Mouse (Mus musculus) forebrain, embryonic 11.5 days (tissue): ENCODE measurements around the gene Syngr1. TPM values are rescaled to one million over a fixed set of nuclear protein-coding genes. Genes with fewer than 3 reads are reported as not detected.
"Not testable (repeated sequence)": the region's sequence is repeated elsewhere in the genome, so short reads cannot be mapped to it uniquely, and the experiment has no call there.

Experiments used
- ATAC-seq: fragments of 200-750 bp; cut with Nextera tagmentation; replicated peaks from 2 replicates; pipeline ENCODE4 v1.8.0; 2017; ENCODE audit warnings: moderate TSS enrichment; ENCODE audit not compliant: low FRiP score
- DNase-seq: peaks from one replicate; pipeline ENCODE4 v3.0.0-alpha.2; 2017; ENCODE audit warnings: low spot score
- H3K27ac ChIP-seq: fragments of 300-500 bp; sonication (generic); 2 replicates; pipeline ENCODE4 v1.5.1; 2014; ENCODE audit warnings: low read depth, low read length
- H3K27me3 ChIP-seq: fragments of 300-500 bp; sonication (generic); 2 replicates; pipeline ENCODE4 v1.6.1; 2014; ENCODE audit warnings: mild to moderate bottlenecking, low read length, mixed read lengths; ENCODE audit not compliant: control insufficient read depth, insufficient read depth
- H3K36me3 ChIP-seq: fragments of 300-500 bp; sonication (generic); 2 replicates; pipeline ENCODE4 v1.6.1; 2014; ENCODE audit warnings: mild to moderate bottlenecking, low read length, moderate library complexity, mixed read lengths; ENCODE audit not compliant: control insufficient read depth, insufficient read depth
- H3K4me1 ChIP-seq: fragments of 300-500 bp; sonication (generic); replicated peaks from 2 replicates; pipeline ENCODE4 v1.6.1; 2014; ENCODE audit warnings: low read length, mixed read lengths; ENCODE audit not compliant: control insufficient read depth, insufficient read depth
- H3K4me2 ChIP-seq: fragments of 300-500 bp; sonication (generic); 2 replicates; pipeline ENCODE4 v1.6.1; 2014; ENCODE audit warnings: low read depth, mild to moderate bottlenecking, low read length, moderate library complexity, mixed read lengths; ENCODE audit not compliant: severe bottlenecking
- H3K4me3 ChIP-seq: fragments of 300-500 bp; sonication (generic); 2 replicates; pipeline ENCODE4 v1.5.1; 2014; ENCODE audit warnings: low read depth, low read length
- H3K9ac ChIP-seq: fragments of 300-500 bp; sonication (generic); 2 replicates; pipeline ENCODE4 v1.6.1; 2014; ENCODE audit warnings: low read length
- H3K9me3 ChIP-seq: fragments of 300-500 bp; sonication (generic); 2 replicates; pipeline ENCODE4 v1.6.1; 2016; ENCODE audit warnings: low read length, mixed read lengths; ENCODE audit not compliant: control insufficient read depth
- WGBS: fragments of 180-500 bp; shearing (Covaris S2); extraction: QIAGEN DNeasy Blood & Tissue Kit; methylation state at CpG from one replicate; pipeline ENCODE4 v1.1.7; 2014; 5-methylcytosine and 5-hydroxymethylcytosine counted together
- polyA plus RNA-seq: library from polyadenylated mRNA; unstranded; fragments of >200 nt; fragmentation: Nextera tagmentation; extraction: Ambion mirVana; gene quantifications from 2 replicates; pipeline ENCODE4 v1.2.1, GENCODE M21; 2014

The Syngr1 gene
- polyA plus RNA-seq, 1 experiment from 2014 or later: 11.3 TPM

DNA sequence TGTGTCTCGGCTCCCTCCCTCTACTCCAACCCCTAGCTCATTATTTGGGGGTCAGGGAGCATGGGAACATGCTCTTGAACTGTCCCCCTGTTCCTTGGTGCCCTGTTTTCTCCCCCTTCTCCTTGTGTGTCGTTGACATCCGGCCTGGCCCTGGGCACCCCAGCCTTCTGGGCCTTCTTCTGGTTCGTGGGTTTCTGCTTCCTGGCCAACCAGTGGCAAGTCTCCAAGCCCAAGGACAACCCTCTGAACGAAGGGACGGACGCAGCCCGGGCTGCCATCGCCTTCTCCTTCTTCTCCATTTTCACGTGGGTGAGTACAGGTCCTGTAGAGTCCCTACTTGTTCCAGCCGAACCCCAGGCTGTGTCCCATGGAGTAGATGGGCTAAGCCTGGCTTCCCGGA, 20.3 kb downstream of the Syngr1 start:
- H3K4me3 ChIP-seq: no peak overlapping the region
- no peak for ATAC-seq
- no peaks in the 10 kb centered on the region for H3K36me3 ChIP-seq
- H3K27ac ChIP-seq: no peak overlapping the region
- H3K4me1 ChIP-seq: no peaks in the 10 kb centered on the region
- no peaks in the 10 kb centered on the region for H3K9me3 ChIP-seq
- H3K4me2 ChIP-seq: no peak overlapping the region
- no peak for DNase-seq
- no peaks in the 10 kb centered on the region for H3K27me3 ChIP-seq
- 84% methylated on average over 12 of the region's 12 CpGs for WGBS
- H3K9ac ChIP-seq: no peak overlapping the region

DNA sequence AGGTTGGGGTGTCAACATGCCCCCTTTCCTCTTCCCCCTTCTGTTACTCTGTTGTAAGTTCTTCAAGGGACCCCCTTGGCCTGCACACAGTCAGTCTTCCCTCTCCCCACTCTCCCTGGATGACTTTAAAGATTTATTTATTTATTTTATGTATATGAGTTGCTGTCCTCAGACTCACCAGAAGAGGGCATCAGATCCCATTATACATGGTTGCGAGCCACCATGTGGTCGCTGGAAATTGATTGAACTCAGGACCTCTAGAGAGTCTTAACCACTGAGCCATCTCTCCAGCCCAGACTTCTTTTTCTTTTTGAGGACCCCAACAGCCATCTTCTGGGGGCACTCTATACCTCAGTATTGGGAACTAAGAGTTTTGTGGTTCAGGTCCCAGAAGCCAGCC, 21.4 kb downstream of the Syngr1 start:
- Histone ChIP-seq H3K27me3 (no peaks in the 10 kb centered on the region), H3K36me3 (no peaks in the 10 kb centered on the region), H3K9me3 (no peaks in the 10 kb centered on the region), H3K4me2 (no peak overlapping the region), H3K4me1 (no peaks in the 10 kb centered on the region), H3K27ac (no peak overlapping the region), H3K9ac (no peak overlapping the region), H3K4me3 (no peak overlapping the region)
- DNase-seq (no peak), ATAC-seq (no peak)
- 49% methylated on average over 2 of the region's 2 CpGs for WGBS

DNA sequence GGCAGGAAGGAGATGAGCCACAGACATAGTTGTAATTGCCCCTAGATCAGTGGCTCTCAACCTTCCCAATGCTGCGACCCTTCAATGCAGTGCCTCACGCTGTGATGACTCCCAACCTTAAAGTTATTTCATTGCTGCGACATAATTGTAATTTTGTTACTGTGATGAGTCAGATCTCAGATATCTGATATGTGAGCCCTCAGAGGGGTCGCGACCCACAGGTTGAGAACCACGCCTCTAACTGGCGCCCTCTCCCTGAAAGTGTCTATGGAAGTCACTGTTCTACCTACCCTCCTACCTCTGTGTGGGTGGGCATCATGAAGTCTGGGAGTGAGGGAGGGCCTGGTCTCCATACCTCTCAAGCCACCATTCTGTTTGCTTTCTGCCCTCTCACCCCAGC, 23.3 kb downstream of the Syngr1 start:
- H3K4me1 ChIP-seq: no peaks in the 10 kb centered on the region
- WGBS: 94% methylated on average over 7 of the region's 7 CpGs
- H3K9ac ChIP-seq: no peak overlapping the region
- no peak for DNase-seq
- no peak overlapping the region for H3K4me3 ChIP-seq
- no peak overlapping the region for H3K27ac ChIP-seq
- no peaks in the 10 kb centered on the region for H3K27me3 ChIP-seq
- no peak overlapping the region for H3K4me2 ChIP-seq
- ATAC-seq: no peak
- no peaks in the 10 kb centered on the region for H3K9me3 ChIP-seq
- H3K36me3 ChIP-seq: no peaks in the 10 kb centered on the region

DNA sequence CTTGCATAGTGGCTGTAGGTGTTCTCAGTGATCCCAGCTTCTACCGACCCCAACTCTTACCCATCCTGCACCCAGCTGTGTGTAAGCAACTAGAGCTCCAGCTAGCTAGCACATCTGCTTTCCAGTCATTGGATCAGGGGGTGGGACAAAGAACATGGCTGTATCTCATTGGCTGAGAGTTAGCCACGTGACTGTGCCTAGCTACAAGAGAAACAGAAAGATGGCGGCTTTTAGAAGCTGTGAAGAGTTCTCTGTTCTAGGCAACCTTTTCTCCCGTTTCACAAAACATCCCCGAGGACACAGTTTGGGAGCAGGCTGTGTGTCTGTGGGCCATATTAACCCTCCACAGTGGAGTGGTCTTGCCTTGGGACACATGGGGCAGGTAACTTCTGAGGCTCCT, 24.1 kb downstream of the Syngr1 start:
- Histone ChIP-seq H3K36me3 (no peaks in the 10 kb centered on the region), H3K9ac (no peak overlapping the region), H3K4me2 (no peak overlapping the region; the same call in 1 of the 2 replicates), H3K4me3 (no peak overlapping the region), H3K27me3 (no peaks in the 10 kb centered on the region), H3K27ac (no peak overlapping the region), H3K9me3 (no peaks in the 10 kb centered on the region), H3K4me1 (no peaks in the 10 kb centered on the region)
- ATAC-seq (no peak), DNase-seq (no peak)
- WGBS: 72% methylated on average over 5 of the region's 5 CpGs

DNA sequence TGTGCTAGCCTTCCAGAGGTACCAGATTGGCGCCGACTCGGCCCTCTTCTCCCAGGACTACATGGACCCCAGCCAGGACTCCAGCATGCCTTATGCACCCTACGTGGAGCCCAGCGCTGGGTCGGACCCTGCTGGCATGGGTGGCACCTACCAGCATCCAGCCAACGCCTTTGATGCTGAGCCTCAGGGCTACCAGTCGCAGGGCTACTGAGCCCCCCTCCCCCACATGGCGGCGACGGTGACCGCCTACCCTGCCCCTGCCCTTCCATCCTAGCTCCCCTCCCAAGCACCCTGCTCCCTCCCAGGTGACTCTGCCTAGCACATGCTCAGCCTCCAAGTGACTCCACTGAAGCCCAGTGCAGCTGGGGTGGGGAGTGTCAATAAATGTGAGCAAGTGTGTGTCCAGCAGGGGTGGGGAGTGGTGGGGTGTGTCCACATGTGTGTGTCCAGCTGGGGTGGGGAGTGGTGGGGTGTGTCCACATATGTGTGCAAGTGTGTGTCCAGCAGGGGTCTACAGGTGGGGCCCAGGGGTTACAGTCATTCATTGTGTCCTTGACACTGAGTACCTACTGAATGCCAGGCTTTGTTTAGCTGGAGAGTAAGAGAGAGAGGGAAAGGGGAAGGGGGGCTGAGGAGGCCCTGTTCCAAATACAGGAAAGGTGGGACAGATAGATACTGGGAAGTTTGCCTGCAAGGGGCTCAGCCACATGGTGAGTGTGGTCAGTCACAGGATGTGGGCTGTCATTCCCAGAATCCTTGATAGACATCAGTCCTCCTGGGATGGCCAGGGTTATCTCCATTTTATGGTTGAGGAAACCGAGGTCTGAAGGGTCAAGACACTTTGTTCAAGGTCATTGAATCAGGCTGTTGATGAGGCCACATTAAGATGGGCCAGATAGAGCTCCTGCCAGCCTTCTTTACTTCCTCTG, 25.0 kb downstream of the Syngr1 start:
- Histone ChIP-seq H3K4me2 (no peak overlapping the region; the same call in 1 of the 2 replicates), H3K9ac (no peak overlapping the region), H3K9me3 (no peaks in the 10 kb centered on the region), H3K4me1 (no peaks in the 10 kb centered on the region), H3K36me3 (no peaks in the 10 kb centered on the region), H3K27me3 (no peaks in the 10 kb centered on the region), H3K27ac (no peak overlapping the region), H3K4me3 (no peak overlapping the region)
- no peak for DNase-seq
- WGBS: 73% methylated on average over 13 of the region's 13 CpGs
- ATAC-seq: no peak

DNA sequence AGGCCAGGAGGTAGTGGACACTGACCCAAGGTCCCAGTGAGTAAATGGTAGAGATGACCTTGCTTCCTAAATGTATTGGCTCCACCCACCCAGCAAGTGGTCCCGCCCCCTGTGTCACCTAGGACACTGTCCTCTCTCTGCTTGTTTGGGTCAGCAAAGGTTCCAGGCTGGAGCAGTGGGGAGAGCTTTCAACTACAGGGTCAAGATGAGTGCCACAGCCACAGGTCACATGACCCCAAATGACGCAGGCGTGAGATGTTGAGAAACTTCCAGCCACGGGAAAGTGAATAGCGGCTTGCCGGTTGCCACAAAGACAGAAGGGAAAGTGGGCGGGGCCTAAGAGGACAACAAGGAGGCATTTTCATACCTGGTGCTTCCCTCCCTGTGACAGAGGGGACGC, 26.0 kb downstream of the Syngr1 start:
- Histone ChIP-seq H3K9ac (no peak overlapping the region), H3K36me3 (no peaks in the 10 kb centered on the region), H3K4me3 (no peak overlapping the region), H3K27me3 (no peaks in the 10 kb centered on the region), H3K4me1 (no peaks in the 10 kb centered on the region), H3K27ac (no peak overlapping the region), H3K9me3 (no peaks in the 10 kb centered on the region), H3K4me2 (no peak overlapping the region)
- no peak for ATAC-seq
- DNase-seq: no peak
- WGBS: 77% methylated on average over 8 of the region's 8 CpGs

DNA sequence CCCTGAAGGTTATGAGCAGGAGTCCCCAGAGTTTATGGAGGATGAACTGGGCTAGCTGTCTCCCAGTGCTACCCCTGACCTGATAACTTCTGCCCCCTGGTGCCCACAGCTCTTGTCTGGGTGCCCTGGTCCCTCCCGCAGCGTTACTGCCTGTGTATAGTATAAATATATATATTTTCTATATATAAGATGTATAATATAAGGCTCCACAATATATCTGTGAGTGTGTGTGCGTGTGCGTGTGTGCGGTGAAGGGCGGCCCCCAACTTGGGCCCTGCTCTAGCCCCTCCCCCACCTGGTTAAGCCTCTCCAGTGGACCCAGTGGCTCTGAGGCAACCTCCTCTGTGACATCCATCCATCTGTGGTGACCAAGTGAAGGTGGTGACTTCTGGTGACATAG, 27.9 kb downstream of the Syngr1 start:
- Histone ChIP-seq H3K9ac (no peak overlapping the region), H3K4me2 (no peak overlapping the region), H3K4me3 (no peak overlapping the region), H3K9me3 (no peaks in the 10 kb centered on the region), H3K36me3 (no peaks in the 10 kb centered on the region), H3K4me1 (no peaks in the 10 kb centered on the region), H3K27ac (no peak overlapping the region), H3K27me3 (no peaks in the 10 kb centered on the region)
- ATAC-seq (no peak), DNase-seq (no peak)
- 91% methylated on average over 6 of the region's 6 CpGs for WGBS

DNA sequence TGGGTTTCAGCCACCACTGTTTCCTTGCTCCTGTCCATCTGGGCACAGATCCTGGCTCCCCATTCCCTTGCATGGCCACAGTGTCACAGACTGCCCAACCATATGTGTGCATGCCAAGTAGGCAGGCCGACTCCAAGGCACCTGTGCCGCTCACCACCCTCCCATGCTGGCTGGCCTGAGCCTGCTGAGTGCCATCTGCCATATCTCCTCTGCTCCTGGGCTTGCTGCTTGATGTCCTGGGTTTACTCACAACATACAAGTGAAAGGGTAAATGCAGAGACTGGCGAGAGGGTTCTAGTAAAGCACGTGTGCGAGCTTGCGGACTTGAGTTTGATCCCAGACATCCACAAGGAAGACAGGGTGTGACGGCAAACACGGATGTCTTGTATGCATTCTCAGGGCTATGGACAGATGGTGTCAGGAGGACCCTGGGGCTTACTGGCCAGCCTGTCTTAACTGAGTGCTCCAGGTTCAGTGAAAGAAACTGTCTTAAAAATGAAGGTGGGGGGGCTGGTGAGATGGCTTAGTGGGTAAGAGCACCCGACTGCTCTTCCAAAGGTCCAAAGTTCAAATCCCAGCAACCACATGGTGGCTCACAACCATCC, 30.7 kb downstream of the Syngr1 start:
- Histone ChIP-seq H3K4me2 (no peak overlapping the region), H3K9ac (no peak overlapping the region), H3K4me3 (no peak overlapping the region), H3K9me3 (no peaks in the 10 kb centered on the region), H3K27me3 (no peaks in the 10 kb centered on the region), H3K27ac (no peak overlapping the region), H3K36me3 (no peaks in the 10 kb centered on the region), H3K4me1 (no peaks in the 10 kb centered on the region)
- ATAC-seq (no peak), DNase-seq (no peak)
- WGBS: 90% methylated on average over 9 of the region's 9 CpGs

DNA sequence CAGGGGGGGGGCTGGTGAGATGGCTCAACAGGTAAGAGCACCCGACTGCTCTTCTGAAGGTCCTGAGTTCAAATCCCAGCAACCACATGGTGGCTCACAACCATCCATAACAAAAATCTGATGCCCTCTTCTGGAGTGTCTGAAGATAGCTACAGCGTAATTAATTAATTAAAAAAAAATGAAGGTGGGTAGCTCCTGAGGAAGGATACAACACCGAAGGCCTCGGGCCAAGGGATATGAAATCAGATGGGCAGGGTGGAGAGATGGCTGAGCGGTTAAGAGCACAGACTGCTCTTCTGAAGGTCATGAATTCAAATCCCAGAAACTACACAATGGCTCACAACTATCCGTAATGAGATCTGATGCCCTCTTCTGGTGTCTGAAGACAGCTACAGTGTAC, 31.3 kb downstream of the Syngr1 start:
- not testable (repeated sequence) for H3K27me3 ChIP-seq, H3K9me3 ChIP-seq, ATAC-seq, H3K4me3 ChIP-seq, DNase-seq, H3K36me3 ChIP-seq, H3K27ac ChIP-seq, H3K9ac ChIP-seq, H3K4me2 ChIP-seq, H3K4me1 ChIP-seq
- 88% methylated on average over 6 of the region's 6 CpGs for WGBS
